In genomic region chr14:79266408-79266807, GRCm38 (mm10) we compare ENCODE assay signal across 20 mouse cellular contexts. TPM values are rescaled to one million over a fixed set of nuclear protein-coding genes. Genes with fewer than 3 reads are reported as not detected.
"Had no signal": no experiment of that assay in that cellular context is flagged by ENCODE, and none has a peak within 500 bp of the region (broad histone marks: within the 10 kb centered on the region; RNA-seq: fewer than 3 reads in every experiment).

No protein-coding gene starts in this region.

- ATAC-seq: lung, postnatal 0 days; midbrain, embryonic 13.5 days had no signal

- H3K27ac ChIP-seq: limb, embryonic 10.5 days; liver, embryonic 13.5 days; midbrain, embryonic 13.5 days; stomach, embryonic 15.5 days had no signal

- H3K9me3 ChIP-seq: limb, embryonic 10.5 days; liver, embryonic 13.5 days; midbrain, embryonic 13.5 days; stomach, embryonic 15.5 days had no signal

- H3K4me3 ChIP-seq: limb, embryonic 10.5 days; liver, embryonic 13.5 days; midbrain, embryonic 13.5 days; stomach, embryonic 15.5 days had no signal

- H3K36me3 ChIP-seq: limb, embryonic 10.5 days; liver, embryonic 13.5 days; midbrain, embryonic 13.5 days; stomach, embryonic 15.5 days had no signal

- H3K4me2 ChIP-seq: liver, embryonic 13.5 days; midbrain, embryonic 13.5 days; stomach, embryonic 15.5 days had no signal

- H3K4me1 ChIP-seq: limb, embryonic 10.5 days; liver, embryonic 13.5 days; midbrain, embryonic 13.5 days; stomach, embryonic 15.5 days had no signal

- H3K27me3 ChIP-seq: midbrain, embryonic 13.5 days; stomach, embryonic 15.5 days had no signal

- DNase-seq: kidney, postnatal 10 days; kidney, postnatal 4 days; liver, embryonic 13.5 days; lung, adult 2 months; lung, postnatal 36 days; right cerebral cortex, postnatal 14 days had no signal

- H3K9ac ChIP-seq: liver, embryonic 13.5 days; midbrain, embryonic 13.5 days; stomach, embryonic 15.5 days had no signal

RNA-seq across cellular contexts. Expression of gene Zfp957, which starts 19.2 kb away (rescaled TPM):
- total RNA-seq: layer of hippocampus, adult 8-10 months; layer of hippocampus, postnatal 14 days; left cerebral cortex, adult 18-20 months; left cerebral cortex, postnatal 10 days; megakaryocyte progenitor cell, adult 5-6 weeks; midbrain, postnatal 0 days had no signal
- polyA plus RNA-seq: kidney, embryonic 14.5 days; limb, embryonic 10.5 days; limb, embryonic 14.5 days; liver, embryonic 13.5 days; lung, adult 2 months; lung, postnatal 0 days; midbrain, embryonic 13.5 days; neural tube, embryonic 14.5 days; spleen, adult 2 months; stomach, embryonic 15.5 days had no signal
